7 mouse cellular contexts compared by ENCODE assay signal in the genomic region with DNA sequence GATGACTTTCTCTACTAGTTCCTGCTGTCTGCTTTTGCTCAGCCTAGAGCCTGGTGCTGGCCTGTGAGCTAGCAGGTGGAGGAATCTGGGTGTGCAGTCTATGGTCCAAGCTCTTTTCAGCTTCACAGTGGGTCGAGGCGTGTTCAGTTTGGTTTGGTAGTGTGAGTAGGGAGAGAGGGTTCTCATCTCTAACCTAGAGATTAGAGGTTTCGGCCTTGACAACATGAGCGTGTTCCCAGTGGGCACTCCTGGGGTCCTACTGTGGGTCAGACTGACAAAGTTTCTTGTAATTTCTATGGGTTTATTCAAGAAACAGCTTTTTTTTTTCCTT. TPM values are rescaled to one million over a fixed set of nuclear protein-coding genes. Genes with fewer than 3 reads are reported as not detected.
A peak's percentile ranks its signal among the peaks of the same experiment; 100 is the strongest.
DNase-seq lines count a peak whose midpoint lies in the region; ATAC-seq and TF ChIP-seq lines count a peak whose summit lies in the region.

No protein-coding gene starts in this region.

- WGBS in lung, embryonic 14.5 days = 57% methylated on average over 4 of the region's 4 CpGs
- WGBS in forebrain, embryonic 16.5 days = 64% methylated on average over 4 of the region's 4 CpGs
- 62% methylated on average over 4 of the region's 4 CpGs for WGBS in limb, embryonic 14.5 days
- WGBS in stomach, embryonic 14.5 days = 62% methylated on average over 4 of the region's 4 CpGs

- no peak for TF ChIP-seq CTCF in lung, embryonic 14.5 days (IDR thresholded peaks at IDR 0.05; ENCODE audit: low read depth)

- DNase-seq in lung, embryonic 14.5 days = no peak
- DNase-seq in lung, postnatal 25 days (ENCODE audit: low spot score) = no peak
- DNase-seq in limb, embryonic 14.5 days (ENCODE audit: low spot score) = no peak
- no peak for DNase-seq in thymus, postnatal 10 days (ENCODE audit: low spot score in 2 of 2)
- no peak for DNase-seq in adrenal gland, adult 2 months

- ATAC-seq in lung, embryonic 14.5 days (ENCODE audit: insufficient read depth) = no peak
- no peak for ATAC-seq in forebrain, embryonic 16.5 days
- ATAC-seq in limb, embryonic 14.5 days (ENCODE audit: low FRiP score, low read depth) = no peak
- no peak for ATAC-seq in stomach, embryonic 14.5 days (ENCODE audit: insufficient number of reproducible peaks, insufficient read depth, low FRiP score, low read depth)

- no peaks in the 10 kb centered on the region for H3K9me3 ChIP-seq in lung, embryonic 14.5 days (ENCODE audit: low read depth, low read length)
- no peaks in the 10 kb centered on the region for H3K9me3 ChIP-seq in forebrain, embryonic 16.5 days (ENCODE audit: control insufficient read depth, low read length)
- H3K9me3 ChIP-seq in limb, embryonic 14.5 days (ENCODE audit: control insufficient read depth, low read length) = no peaks in the 10 kb centered on the region
- no peaks in the 10 kb centered on the region for H3K9me3 ChIP-seq in stomach, embryonic 14.5 days (ENCODE audit: control insufficient read depth, low read depth, low read length)

- peak overlapping the region; percentile 64 for H3K4me3 ChIP-seq in lung, embryonic 14.5 days (ENCODE audit: low read depth, low read length)
- no peak overlapping the region for H3K4me3 ChIP-seq in forebrain, embryonic 16.5 days (replicated peaks; ENCODE audit: low read length)
- peak overlapping the region; percentile 56 for H3K4me3 ChIP-seq in limb, embryonic 14.5 days (replicated peaks; ENCODE audit: low read length)
- H3K4me3 ChIP-seq in stomach, embryonic 14.5 days (ENCODE audit: low read depth, low read length) = peak overlapping the region; percentile 71

- H3K27ac ChIP-seq in lung, embryonic 14.5 days (ENCODE audit: low read depth) = peak overlapping the region; percentile 79
- no peak overlapping the region for H3K27ac ChIP-seq in forebrain, embryonic 16.5 days (ENCODE audit: low read length)
- peak overlapping the region; percentile 65 for H3K27ac ChIP-seq in limb, embryonic 14.5 days (replicated peaks; ENCODE audit: low read depth, low read length)
- peak overlapping the region; percentile 63; the same call in 1 of the 2 replicates for H3K27ac ChIP-seq in stomach, embryonic 14.5 days (ENCODE audit: low read length)

- no peak for TF ChIP-seq POLR2A in limb, embryonic 14.5 days (IDR thresholded peaks at IDR 0.05; ENCODE audit: borderline replicate concordance, extremely low read depth, insufficient read depth, insufficient read length)

- no peaks in the 10 kb centered on the region for H3K27me3 ChIP-seq in lung, embryonic 14.5 days (ENCODE audit: insufficient read depth, low read length)
- H3K27me3 ChIP-seq in forebrain, embryonic 16.5 days (replicated peaks; ENCODE audit: control insufficient read depth, insufficient read depth, low read length) = 0 out of 2 replicates have a peak, but pooled peaks cover 6% of the 10 kb centered on the region
- H3K27me3 ChIP-seq in limb, embryonic 14.5 days (ENCODE audit: control insufficient read depth, insufficient read depth, low read length) = no peaks in the 10 kb centered on the region
- H3K27me3 ChIP-seq in stomach, embryonic 14.5 days (ENCODE audit: control insufficient read depth, insufficient read depth, low read length) = no peaks in the 10 kb centered on the region

- peak overlapping the region; percentile 96 for H3K4me2 ChIP-seq in lung, embryonic 14.5 days
- peak overlapping the region; percentile 100; the same call in 1 of the 2 replicates for H3K4me2 ChIP-seq in forebrain, embryonic 16.5 days (ENCODE audit: low read length)
- H3K4me2 ChIP-seq in limb, embryonic 14.5 days (replicated peaks; ENCODE audit: low read depth, low read length, severe bottlenecking) = peak overlapping the region; percentile 68
- peak overlapping the region; percentile 86 for H3K4me2 ChIP-seq in stomach, embryonic 14.5 days (replicated peaks; ENCODE audit: low read depth, low read length)

- peaks cover 14% of the 10 kb centered on the region; the same call in 1 of the 2 replicates for H3K36me3 ChIP-seq in lung, embryonic 14.5 days (ENCODE audit: insufficient read depth)
- no peaks in the 10 kb centered on the region for H3K36me3 ChIP-seq in forebrain, embryonic 16.5 days (ENCODE audit: control insufficient read depth, insufficient read depth)
- peaks cover 17% of the 10 kb centered on the region for H3K36me3 ChIP-seq in limb, embryonic 14.5 days (ENCODE audit: control insufficient read depth, insufficient read depth, low read length)
- H3K36me3 ChIP-seq in stomach, embryonic 14.5 days (ENCODE audit: control insufficient read depth, insufficient read depth, low read length) = peaks cover 7% of the 10 kb centered on the region

- peak overlapping the region; percentile 79; the same call in 1 of the 2 replicates for H3K9ac ChIP-seq in lung, embryonic 14.5 days
- H3K9ac ChIP-seq in forebrain, embryonic 16.5 days (replicated peaks; ENCODE audit: low read depth, low read length) = no peak overlapping the region
- peak overlapping the region; percentile 76; the same call in 1 of the 2 replicates for H3K9ac ChIP-seq in limb, embryonic 14.5 days (ENCODE audit: low read depth, low read length, severe bottlenecking)
- peak overlapping the region; percentile 84; the same call in 1 of the 2 replicates for H3K9ac ChIP-seq in stomach, embryonic 14.5 days (replicated peaks; ENCODE audit: low read depth, low read length)

- H3K4me1 ChIP-seq in lung, embryonic 14.5 days (ENCODE audit: insufficient read depth) = peaks cover 12% of the 10 kb centered on the region; the same call in 1 of the 2 replicates
- H3K4me1 ChIP-seq in forebrain, embryonic 16.5 days (replicated peaks; ENCODE audit: control insufficient read depth, insufficient read depth, low read length) = peaks cover 31% of the 10 kb centered on the region
- peaks cover 32% of the 10 kb centered on the region for H3K4me1 ChIP-seq in limb, embryonic 14.5 days (ENCODE audit: control insufficient read depth, insufficient read depth, low read length)
- peaks cover 15% of the 10 kb centered on the region; the same call in 1 of the 2 replicates for H3K4me1 ChIP-seq in stomach, embryonic 14.5 days (ENCODE audit: control insufficient read depth, insufficient read depth, low read length)

RNA-seq across cellular contexts. Expression of a gene that starts 2.1 kb away (rescaled TPM):
- 42.6 and 44.1 TPM in 2 replicates for polyA plus RNA-seq in lung, embryonic 14.5 days (2014; fragmentation: Nextera tagmentation; extraction: Ambion mirVana)
- polyA plus RNA-seq in forebrain, embryonic 16.5 days (2015; fragmentation: Nextera tagmentation; extraction: Ambion mirVana) = 21.4 and 23.5 TPM in 2 replicates
- 57.4 and 73.3 TPM in 2 replicates for polyA plus RNA-seq in limb, embryonic 14.5 days (2012; rRNA removed)
- 66.5 and 75.1 TPM in 2 replicates for polyA plus RNA-seq in limb, embryonic 14.5 days (2014; fragmentation: Nextera tagmentation; extraction: Ambion mirVana)
- 88.0 and 88.4 TPM in 2 replicates for polyA plus RNA-seq in stomach, embryonic 14.5 days (2014; fragmentation: Nextera tagmentation; extraction: Ambion mirVana)
- total RNA-seq in adrenal gland, adult 2 months (2021) = 100 to 1,000 TPM; 424 to 599 TPM
- 590 and 604 TPM in 2 replicates for polyA plus RNA-seq in adrenal gland, adult 2 months (2012; rRNA removed)
